Mouse (Mus musculus): ENCODE measurements around the gene Elavl1.

GRCm38 (mm10) chr8:4292738-4293137 lies 32.5 kb downstream of the Elavl1 start:
- no peak for TF ChIP-seq CTCF (IDR thresholded peaks at IDR 0.05; ENCODE audit: extremely low read depth, insufficient read depth, low read length)
- no peak for TF ChIP-seq POLR2A (IDR thresholded peaks at IDR 0.05; ENCODE audit: extremely low read depth, insufficient read depth, low read length)
